Mouse (Mus musculus) cortical plate, adult 2 months (tissue): ENCODE measurements around the gene Zkscan16. TPM values are rescaled to one million over a fixed set of nuclear protein-coding genes. Genes with fewer than 3 reads are reported as not detected.

Experiments used
- H3K27ac ChIP-seq: fragments of 200-500 bp; 2 replicates; pipeline ENCODE4 v1.5.1; 2012; ENCODE audit warnings: low read length, control low read depth, inconsistent platforms; ENCODE audit not compliant: insufficient read depth
- H3K4me1 ChIP-seq: fragments of 200-500 bp; 2 replicates; pipeline ENCODE4 v1.6.1; 2011; ENCODE audit warnings: low read length; ENCODE audit not compliant: control insufficient read depth, insufficient read depth
- H3K4me3 ChIP-seq: fragments of 200-500 bp; 2 replicates; pipeline ENCODE4 v1.5.1; 2011; ENCODE audit warnings: mild to moderate bottlenecking, low read length, control low read depth; ENCODE audit not compliant: insufficient read depth
- CTCF ChIP-seq: fragments of 200-500 bp; IDR thresholded peaks from 2 replicates; pipeline ENCODE4 v1.5.1; 2011; ENCODE audit warnings: mild to moderate bottlenecking, control low read depth, low read length; ENCODE audit not compliant: insufficient read depth; ENCODE audit errors: extremely low read depth
- POLR2A ChIP-seq: fragments of 200-500 bp; IDR thresholded peaks from 2 replicates; pipeline ENCODE4 v1.6.1; 2011; ENCODE audit warnings: mild to moderate bottlenecking, low read length, control low read depth; ENCODE audit not compliant: insufficient read depth; ENCODE audit errors: extremely low read depth
- polyA plus RNA-seq: library from polyadenylated mRNA; depleted of rRNA; stranded (reverse); fragments of >200 nt; gene quantifications from 2 replicates; pipeline ENCODE4 v1.2.3, GENCODE M21; 2012; rRNA removed

Gene Zkscan16
- polyA plus RNA-seq = 14.7 and 17.1 TPM in 2 replicates

DNA sequence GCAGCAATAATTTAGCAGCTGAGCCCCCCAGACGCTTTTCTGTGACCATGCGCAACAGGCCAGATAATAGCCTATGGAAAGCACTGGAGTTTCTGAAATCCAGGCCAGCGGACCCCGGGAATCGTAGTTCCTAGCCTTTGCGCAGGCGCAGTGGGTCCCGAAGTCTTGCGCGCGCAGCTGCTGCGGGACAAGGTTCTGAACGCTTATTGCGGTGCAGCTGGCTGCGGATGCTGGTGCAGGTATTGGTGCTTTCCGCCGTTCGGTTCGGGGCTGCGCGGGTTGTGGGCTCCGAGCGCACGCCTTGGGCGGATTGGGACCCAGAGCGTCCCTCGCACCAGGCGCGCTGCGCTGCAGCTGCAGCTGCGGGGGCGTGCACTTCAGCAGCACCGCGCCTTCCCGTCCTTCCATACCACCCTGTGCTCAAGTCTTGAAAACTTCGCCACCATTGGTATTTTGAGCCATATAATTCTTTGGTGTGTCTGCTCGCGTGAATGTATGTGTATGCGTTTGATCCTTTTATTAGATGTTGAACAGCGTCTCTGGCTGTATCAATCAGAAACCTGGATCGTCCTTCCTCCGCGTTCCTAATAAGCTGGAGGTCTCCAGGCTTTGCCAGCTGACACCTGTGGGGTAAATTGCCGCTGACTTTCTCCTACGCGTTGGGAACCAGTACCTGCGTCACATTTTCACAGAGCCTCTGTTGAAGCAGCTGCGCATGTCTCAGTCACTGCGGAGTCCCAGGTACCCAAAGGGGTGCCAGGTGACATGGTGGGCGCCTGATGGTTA is at the start of gene Zkscan16:
Zkscan16 (plus strand) TSS at position 209 of the 786 bp plus-strand sequence.
- TF ChIP-seq CTCF (no peak), POLR2A (peak; percentile 84)
- Histone ChIP-seq H3K4me3 (peak within 1 kb of the TSS; percentile 74), H3K4me1 (peaks cover 3% of the 10 kb centered on the region; the same call in 1 of the 2 replicates), H3K27ac (peak within 1 kb of the TSS; percentile 32)

GRCm38 (mm10) chr4:58894399-58894798 is 49.0 kb upstream of the Zkscan16 start:
- Histone ChIP-seq H3K27ac (no peak overlapping the region), H3K4me1 (no peaks in the 10 kb centered on the region; the same call in 1 of the 2 replicates), H3K4me3 (no peak overlapping the region)
- TF ChIP-seq CTCF (no peak), POLR2A (no peak)

DNA sequence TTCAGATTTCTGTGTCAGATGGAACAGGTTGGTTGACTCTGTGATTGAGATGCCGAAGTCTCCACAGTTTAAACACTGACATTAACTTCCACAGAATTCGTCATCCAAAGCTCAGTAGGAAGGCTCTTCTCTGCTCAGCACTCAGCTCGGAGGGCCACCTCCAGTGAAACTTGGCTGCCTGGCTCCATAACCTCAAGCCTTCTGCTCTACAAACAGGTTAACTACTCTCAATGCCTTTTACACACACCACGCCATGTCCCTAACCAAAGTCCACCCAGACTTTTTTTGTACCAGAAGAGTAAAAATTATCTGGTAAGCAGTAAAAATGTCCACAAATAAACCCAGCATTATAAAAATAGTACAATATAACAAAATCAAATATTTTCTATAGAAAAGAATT is 46.0 kb upstream of the Zkscan16 start:
- H3K27ac ChIP-seq = no peak overlapping the region
- TF ChIP-seq CTCF (no peak), POLR2A (no peak)
- H3K4me3 ChIP-seq = no peak overlapping the region
- no peaks in the 10 kb centered on the region; the same call in 1 of the 2 replicates for H3K4me1 ChIP-seq

GRCm38 (mm10) chr4:58898318-58898717 is 45.1 kb upstream of the Zkscan16 start:
- H3K27ac ChIP-seq = no peak overlapping the region
- TF ChIP-seq POLR2A (no peak), CTCF (no peak)
- peaks cover 3% of the 10 kb centered on the region; the same call in 1 of the 2 replicates for H3K4me1 ChIP-seq
- no peak overlapping the region for H3K4me3 ChIP-seq

DNA sequence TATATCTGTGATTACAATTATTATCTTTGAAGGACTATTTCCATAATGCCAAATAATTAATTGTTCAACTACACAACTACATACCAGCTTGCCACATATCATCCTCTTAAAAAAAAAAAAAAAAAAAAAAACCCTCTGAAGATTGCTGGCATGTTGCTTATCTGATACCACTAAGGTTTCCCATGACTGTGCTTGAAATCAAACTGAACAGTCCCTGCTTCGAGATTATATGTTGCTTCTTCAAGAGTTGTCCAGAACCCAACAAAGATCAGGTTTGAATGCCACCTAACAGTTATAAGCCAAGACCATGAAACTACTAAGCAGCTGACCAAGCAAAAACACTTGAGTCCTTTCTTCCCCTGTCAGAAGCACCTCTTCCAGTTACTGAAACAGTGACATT is 36.0 kb upstream of the Zkscan16 start:
- TF ChIP-seq POLR2A = no peak
- TF ChIP-seq CTCF = no peak

DNA sequence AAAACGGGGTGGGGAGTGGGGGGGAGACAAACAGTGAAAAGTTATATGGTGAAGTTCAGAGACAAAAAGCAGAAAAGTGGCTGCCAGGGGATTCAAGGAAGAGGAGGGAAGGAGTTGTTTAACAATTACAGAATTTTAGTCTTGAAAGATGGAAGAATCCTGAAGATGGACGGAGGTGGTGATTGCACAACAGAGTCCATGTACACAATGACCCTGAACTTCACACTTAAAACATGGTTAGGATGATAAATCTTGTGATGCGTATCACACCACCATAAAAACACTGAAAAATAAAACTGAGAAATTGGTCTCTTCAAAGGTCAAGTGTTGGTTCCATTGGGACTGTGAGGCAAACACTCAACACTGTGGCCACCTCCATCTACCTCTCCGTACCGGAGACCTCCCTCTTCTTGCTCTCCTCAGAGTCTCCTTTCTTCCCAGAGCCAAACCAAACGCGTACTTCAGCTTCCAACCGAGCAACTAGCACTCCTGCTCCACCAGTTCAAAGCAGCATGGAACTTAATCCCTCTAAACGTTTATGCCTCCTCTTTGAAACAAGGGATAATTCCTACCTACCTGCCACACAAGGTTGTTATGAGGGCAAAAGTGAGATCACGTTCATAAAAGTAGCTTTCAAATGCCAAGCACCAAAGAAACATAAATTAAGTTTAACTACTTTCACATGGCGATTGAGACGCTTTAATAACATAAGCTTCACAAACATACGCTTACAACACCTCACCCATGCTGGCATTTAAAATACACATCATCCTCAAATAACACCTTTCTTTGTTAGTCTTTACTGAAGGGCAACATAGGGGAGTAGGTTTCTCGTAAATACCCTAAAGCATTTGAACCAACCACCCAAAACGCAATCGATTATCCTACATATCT is 33.0 kb upstream of the Zkscan16 start:
- peaks cover 2% of the 10 kb centered on the region; the same call in 1 of the 2 replicates for H3K4me1 ChIP-seq
- H3K4me3 ChIP-seq = peak overlapping the region; percentile 83
- no peak for TF ChIP-seq CTCF
- no peak for TF ChIP-seq POLR2A
- no peak overlapping the region for H3K27ac ChIP-seq

More for the DNA sequence above, 36.0 kb upstream of the Zkscan16 start:
- H3K4me1 ChIP-seq = peaks cover 4% of the 10 kb centered on the region; the same call in 1 of the 2 replicates
- H3K4me3 ChIP-seq = no peak overlapping the region
- no peak overlapping the region for H3K27ac ChIP-seq

DNA sequence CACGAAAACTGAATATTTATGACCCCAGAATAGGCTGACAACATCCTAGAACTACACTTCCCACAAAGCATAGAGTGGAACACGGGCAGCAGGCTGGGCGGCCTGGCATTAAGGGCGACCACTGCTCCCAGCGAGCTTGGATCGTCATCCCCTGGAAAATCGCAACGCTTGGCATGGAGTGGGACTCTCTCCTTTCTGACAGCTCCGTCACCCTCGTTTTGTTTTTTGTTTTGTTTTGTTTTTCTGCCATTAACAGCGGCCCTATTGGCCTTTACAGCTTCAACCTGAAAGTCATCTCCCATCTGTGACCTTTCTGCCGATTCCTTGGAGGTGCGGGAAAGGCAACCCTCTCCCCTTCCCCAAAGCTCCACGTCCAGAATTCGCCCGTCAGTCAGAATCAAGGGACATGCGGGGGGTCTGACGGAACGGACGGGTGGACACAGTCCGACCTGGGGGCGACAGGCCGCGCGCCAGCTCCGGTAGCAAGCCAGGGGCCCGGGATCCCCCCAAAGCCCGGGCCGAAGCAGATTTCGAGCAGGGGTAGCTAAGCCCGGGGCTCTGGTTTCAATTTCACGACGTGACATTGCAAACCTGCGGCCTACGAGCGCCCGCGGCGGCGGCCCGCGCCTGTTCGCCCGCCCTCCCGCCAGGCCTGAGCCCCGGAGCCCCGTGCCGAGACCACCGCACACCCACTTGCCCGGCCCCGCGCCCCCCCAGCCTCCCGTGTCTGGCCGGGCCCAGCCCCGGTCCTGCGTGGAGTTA is 32.2 kb upstream of the Zkscan16 start:
- TF ChIP-seq CTCF (no peak), POLR2A (peak; percentile 78)
- peak overlapping the region; percentile 85 for H3K27ac ChIP-seq
- H3K4me3 ChIP-seq = peak overlapping the region; percentile 83
- peaks cover 2% of the 10 kb centered on the region; the same call in 1 of the 2 replicates for H3K4me1 ChIP-seq

DNA sequence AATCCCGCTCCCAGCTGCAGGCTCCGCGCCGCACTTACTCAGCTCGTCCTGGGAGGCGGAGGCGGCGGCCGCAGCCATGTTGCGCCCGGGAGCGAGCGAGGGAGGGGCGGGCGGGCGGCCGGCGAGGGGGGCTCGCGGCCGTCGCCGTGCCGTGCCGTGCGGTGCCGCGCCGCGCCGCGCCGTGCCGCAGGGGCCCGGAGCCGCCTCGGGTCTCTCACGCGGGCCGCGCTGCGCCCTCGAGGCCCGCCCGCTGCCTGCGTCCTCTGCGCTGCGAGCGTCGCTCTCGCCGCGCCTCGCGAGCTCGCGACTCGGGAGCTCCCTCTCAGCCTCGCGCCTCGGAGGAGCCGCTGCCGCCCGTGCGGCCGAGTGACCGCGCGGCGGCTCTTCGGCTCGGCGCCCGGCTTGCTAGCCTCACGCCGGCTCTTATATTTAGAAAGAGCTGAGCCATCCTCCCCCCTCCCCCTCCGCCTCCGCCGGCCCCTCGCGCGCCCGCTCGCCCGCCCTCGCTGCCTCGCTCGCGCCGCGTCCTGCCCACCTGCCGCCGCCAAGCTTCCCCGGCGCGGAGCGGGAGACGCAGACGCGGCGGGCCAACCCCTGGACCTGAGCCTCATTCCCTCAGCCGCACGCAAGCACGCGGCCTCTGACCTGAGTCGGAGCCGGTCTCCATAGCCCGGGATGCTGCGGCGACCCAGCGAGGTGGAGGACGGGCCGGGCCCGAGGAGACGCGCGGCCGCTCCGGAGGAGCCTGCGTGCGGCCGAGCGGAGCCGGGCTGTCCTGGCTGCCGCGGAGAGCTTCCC is 31.4 kb upstream of the Zkscan16 start:
- Histone ChIP-seq H3K4me1 (peaks cover 2% of the 10 kb centered on the region; the same call in 1 of the 2 replicates), H3K27ac (peak overlapping the region; percentile 100), H3K4me3 (peak overlapping the region; percentile 83)
- TF ChIP-seq CTCF (no peak), POLR2A (peak; percentile 34; the same call in 1 of the 2 replicates)
